Mouse (Mus musculus) bone marrow, adult 2 months (tissue): ENCODE measurements around the gene Arhgap15. TPM values are rescaled to one million over a fixed set of nuclear protein-coding genes. Genes with fewer than 3 reads are reported as not detected.

Source experiments
- H3K27ac ChIP-seq: fragments of 200-500 bp; 2 replicates; pipeline ENCODE4 v1.5.1; 2012; ENCODE audit warnings: low read depth, mild to moderate bottlenecking, control low read depth, inconsistent platforms, low read length; ENCODE audit not compliant: control insufficient read depth, poor library complexity, insufficient read depth
- H3K4me1 ChIP-seq: fragments of 200-500 bp; 2 replicates; pipeline ENCODE4 v1.6.1; 2011; ENCODE audit warnings: low read length; ENCODE audit not compliant: control insufficient read depth, insufficient read depth
- H3K4me3 ChIP-seq: fragments of 200-500 bp; replicated peaks from 2 replicates; pipeline ENCODE3; 2011; ENCODE audit warnings: mild to moderate bottlenecking, low read depth, low read length, control low read depth; ENCODE audit not compliant: control insufficient read depth
- CTCF ChIP-seq: fragments of 200-500 bp; IDR thresholded peaks from 2 replicates; pipeline ENCODE4 v1.5.1; 2011; ENCODE audit warnings: low read length, control low read depth; ENCODE audit not compliant: control insufficient read depth, insufficient read depth
- POLR2A ChIP-seq: fragments of 200-500 bp; IDR thresholded peaks from 2 replicates; pipeline ENCODE4 v1.6.1; 2011; ENCODE audit warnings: low read depth, mild to moderate bottlenecking, control low read depth, low read length, borderline replicate concordance; ENCODE audit not compliant: control insufficient read depth
- WGBS: fragments of 180-500 bp; shearing (Covaris S2); methylation state at CpG from one replicate; pipeline ENCODE4 v1.1.7; 2018; 5-methylcytosine and 5-hydroxymethylcytosine counted together
- polyA plus RNA-seq: library from polyadenylated mRNA; stranded (reverse); fragments of >200 nt; gene quantifications from 2 replicates; pipeline ENCODE4 v1.2.4, GENCODE M21; 2011; ENCODE audit warnings: low replicate concordance; ENCODE audit not compliant: missing spikeins, insufficient read depth, insufficient read length

Gene Arhgap15
- polyA plus RNA-seq, 1 experiment: 14.5 TPM

DNA sequence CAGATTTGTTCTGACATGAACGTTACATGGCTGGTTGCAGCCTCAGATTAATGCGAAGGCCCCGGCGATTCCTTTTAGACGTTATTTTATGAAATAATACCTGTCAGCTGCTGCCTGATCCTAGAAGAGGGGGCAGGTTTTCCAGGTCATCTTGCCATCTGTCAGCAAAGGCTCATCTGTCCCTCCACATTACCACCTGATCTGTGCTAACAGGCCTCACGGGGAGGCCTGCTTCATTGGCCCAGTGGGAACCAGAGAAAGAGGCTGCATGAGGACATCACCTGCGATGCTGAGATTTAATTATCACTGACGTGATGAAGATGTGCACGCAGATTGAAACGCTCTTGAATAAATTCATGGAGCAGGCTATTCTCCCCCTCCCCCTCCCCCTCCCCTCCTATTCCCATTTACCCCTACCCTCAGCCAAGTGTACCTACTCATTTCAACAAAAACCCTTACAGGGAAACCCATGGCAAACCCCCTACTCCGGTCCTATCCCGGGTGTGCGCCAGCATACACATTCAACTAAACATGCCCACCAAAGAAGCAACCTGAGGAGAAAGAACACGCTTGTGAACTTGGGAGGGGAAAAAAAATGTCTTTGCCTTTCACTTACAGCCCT lies 268.9 kb downstream of the Arhgap15 start:
- H3K27ac ChIP-seq: no peak overlapping the region
- WGBS: 89% methylated on average over 14 of the region's 14 CpGs
- TF ChIP-seq POLR2A (no peak), CTCF (no peak)

DNA sequence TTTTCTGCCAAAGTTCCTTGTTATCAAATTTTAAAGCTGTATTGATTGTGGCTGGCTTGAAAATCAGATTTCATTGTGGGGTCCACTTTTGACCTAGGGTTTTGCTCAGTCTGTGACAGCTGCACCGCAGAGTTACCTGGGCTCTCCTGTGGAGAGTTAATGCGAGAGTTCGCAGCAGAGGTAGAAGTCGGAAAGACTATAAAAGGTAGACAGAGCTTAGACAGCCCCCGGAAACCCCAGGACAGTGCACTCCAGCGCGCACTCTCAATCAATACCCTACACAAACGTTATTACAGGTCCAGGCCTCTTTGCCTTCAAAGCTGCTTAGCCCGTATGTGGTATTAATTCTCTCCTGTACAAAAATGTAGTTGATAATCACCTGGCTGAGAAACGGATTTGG lies 269.4 kb downstream of the Arhgap15 start:
- Histone ChIP-seq H3K27ac (no peak overlapping the region), H3K4me3 (no peak overlapping the region), H3K4me1 (no peaks in the 10 kb centered on the region)
- no peak for TF ChIP-seq CTCF
- no peak for TF ChIP-seq POLR2A
- 89% methylated on average over 10 of the region's 10 CpGs for WGBS

More for the DNA sequence above, 268.9 kb downstream of the Arhgap15 start:
- H3K4me3 ChIP-seq: no peak overlapping the region
- H3K4me1 ChIP-seq: no peaks in the 10 kb centered on the region

DNA sequence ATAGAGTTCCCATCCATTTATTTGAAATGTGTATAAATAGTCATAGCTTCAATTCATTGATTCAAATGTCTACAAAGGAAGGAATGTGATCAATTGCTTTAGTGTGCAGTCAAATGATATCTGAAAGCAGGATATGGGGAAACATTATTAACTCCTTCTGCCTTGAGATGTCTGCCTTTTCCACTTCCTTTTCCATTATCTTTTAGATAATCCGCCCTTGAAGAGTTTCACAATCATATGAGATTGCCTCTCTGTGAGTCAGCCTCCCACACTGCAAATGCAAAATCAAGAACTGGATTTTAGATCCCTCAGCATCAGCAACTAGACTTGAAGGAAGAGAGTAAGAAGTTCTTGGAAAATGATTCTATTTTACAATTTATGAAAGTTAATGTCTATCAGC lies 276.1 kb downstream of the Arhgap15 start:
- 33% methylated on average over 1 of the region's 1 CpGs for WGBS
- no peak overlapping the region for H3K4me3 ChIP-seq
- H3K4me1 ChIP-seq: no peaks in the 10 kb centered on the region
- TF ChIP-seq CTCF (no peak), POLR2A (no peak)
- H3K27ac ChIP-seq: no peak overlapping the region

DNA sequence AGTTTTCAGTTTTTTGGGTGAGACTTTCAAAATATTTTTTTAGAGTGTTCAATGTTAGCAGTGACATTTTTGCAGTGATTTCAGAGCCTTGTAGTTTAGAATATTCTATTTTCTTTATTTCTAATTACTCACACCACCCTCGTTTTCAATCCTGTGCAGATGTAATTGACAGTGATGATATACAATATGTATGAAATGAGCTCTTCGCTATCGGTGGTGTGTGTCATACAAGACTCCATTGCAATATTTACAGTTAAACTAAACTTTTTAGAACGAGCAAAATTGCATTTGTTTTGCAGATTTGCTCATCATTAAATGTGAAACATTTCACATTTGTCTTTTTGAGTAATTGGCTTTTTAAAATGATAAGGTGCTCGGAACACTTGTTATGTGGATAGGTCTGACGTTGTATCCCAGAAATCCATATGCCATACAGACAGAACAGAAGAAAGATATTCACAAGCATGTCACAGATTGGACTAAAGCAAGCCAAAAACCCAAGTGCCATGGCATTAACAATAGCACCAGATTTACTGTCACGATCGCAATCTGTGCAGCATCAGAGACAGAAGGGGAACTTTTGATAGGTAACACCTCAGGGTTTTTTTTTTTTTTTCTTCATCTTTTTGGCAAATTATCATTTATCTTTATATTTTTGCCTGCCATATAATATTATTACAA lies 280.6 kb downstream of the Arhgap15 start:
- TF ChIP-seq CTCF: no peak
- TF ChIP-seq POLR2A: no peak
- Histone ChIP-seq H3K4me3 (no peak overlapping the region), H3K4me1 (no peaks in the 10 kb centered on the region), H3K27ac (no peak overlapping the region)
- 86% methylated on average over 8 of the region's 8 CpGs for WGBS

DNA sequence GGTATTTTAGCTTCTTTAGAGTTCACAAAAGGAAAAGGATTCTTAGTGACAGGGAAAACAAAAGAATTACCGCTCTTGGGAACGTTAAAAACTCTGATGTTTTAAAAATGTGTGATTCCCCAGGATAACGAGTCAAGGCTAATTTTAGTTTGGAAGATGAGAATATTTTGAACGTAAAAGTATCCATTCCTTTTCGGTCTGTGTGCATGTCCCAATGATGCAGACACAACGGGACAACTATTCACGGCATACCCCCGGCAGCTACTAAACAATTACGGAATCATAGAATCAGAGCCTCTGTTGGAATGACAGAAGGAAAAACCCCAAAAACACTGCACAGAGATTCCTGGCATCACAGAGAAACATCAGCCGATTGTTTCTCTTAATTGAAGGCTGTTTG lies 281.2 kb downstream of the Arhgap15 start:
- Histone ChIP-seq H3K4me1 (no peaks in the 10 kb centered on the region), H3K4me3 (no peak overlapping the region), H3K27ac (no peak overlapping the region)
- 90% methylated on average over 10 of the region's 10 CpGs for WGBS
- no peak for TF ChIP-seq POLR2A
- TF ChIP-seq CTCF: no peak

DNA sequence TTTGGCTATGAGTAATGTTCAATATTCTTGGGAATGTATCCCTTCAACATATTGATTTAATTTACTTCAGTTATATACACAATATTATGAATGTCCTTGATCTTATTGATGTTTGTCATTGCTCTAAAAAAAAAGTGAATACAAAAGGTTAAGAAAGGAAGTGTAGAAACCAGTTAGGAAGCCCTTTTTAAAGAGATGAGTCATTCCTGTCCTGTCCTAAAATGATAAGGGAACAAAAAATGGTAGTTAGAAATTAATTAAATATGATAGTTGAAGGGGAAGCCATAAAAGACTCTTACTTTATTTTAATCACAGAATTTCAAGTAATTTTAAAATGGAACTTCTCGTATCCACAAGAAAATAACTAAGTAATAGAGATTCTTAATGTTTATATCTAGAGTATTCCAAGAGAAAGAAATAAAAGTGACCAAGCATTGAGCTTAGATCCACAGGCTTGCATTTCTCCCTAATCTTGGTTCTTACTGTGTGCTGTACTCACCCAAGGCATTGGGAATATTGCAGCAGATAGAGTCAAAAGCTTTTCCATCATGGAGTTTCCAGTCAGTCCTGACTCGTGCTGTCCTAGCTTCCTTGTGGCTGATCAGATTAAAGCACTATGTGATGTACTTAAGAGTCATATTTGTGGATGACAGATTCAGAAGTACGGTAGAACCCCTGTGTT lies 291.0 kb downstream of the Arhgap15 start:
- TF ChIP-seq POLR2A: no peak
- TF ChIP-seq CTCF: no peak
- Histone ChIP-seq H3K4me3 (no peak overlapping the region), H3K4me1 (no peaks in the 10 kb centered on the region), H3K27ac (no peak overlapping the region)
- 84% methylated on average over 3 of the region's 3 CpGs for WGBS

DNA sequence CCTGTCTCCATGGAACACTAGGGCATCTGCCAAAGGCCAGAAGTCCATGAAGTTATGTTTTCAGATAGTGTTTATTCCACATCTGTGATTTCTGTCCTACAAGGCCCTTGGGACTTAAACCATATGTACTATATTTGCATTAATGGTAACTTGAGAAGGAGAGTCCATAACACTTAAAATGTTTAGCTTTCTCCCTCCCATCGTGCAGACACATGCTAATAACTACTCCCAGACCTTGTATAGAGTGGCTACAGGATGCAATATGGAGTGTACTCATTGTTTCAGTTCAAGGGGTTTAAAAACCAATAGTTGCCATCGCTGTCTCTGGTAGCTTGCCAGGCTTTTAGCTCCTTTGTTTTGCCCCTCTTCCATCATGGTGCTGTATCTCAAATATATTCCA lies 295.5 kb downstream of the Arhgap15 start:
- H3K4me1 ChIP-seq: no peaks in the 10 kb centered on the region
- TF ChIP-seq CTCF (no peak), POLR2A (no peak)
- H3K4me3 ChIP-seq: no peak overlapping the region
- no peak overlapping the region for H3K27ac ChIP-seq
- 73% methylated on average over 2 of the region's 2 CpGs for WGBS

DNA sequence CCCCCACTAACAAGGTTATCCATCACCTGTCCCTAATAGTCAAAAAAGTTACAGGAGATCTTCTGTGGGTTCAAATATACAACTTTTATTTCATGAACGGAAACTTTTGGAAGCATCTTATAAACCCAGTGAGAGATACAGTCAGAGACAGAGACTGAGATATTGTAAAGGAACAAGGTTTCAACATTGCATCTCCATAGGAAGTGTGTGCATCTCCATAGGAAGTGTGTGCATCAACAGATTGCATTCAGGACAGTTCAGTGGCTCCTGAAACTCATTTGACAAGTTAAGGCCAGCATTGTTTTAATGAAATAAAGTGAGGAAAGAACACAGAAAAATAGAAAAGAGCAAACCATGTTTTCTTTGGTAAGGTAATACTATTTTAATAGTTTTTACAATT lies 296.0 kb downstream of the Arhgap15 start:
- Histone ChIP-seq H3K27ac (no peak overlapping the region), H3K4me3 (no peak overlapping the region), H3K4me1 (no peaks in the 10 kb centered on the region)
- WGBS: 94% methylated on average over 1 of the region's 1 CpGs
- TF ChIP-seq CTCF (no peak), POLR2A (no peak)

DNA sequence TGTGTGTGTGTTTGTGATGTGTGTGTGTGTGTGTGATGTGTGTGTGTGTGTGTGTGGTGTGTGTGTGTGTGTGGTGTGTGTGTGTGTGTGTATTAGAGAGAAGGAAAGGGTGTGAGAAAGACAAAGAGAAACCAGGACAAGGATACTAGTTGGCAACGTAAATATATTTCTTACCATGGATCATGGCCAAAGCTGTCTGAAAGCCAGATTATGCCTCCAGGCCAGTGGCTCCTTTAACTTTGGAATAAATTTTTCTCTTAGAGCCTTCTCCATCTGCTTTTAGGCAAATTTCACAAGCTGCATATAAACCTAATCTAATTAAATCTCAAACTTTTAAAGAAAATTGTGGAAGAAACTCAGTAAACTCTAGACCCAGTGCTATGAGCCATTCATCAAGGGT lies 296.6 kb downstream of the Arhgap15 start:
- no peaks in the 10 kb centered on the region for H3K4me1 ChIP-seq
- 89% methylated on average over 1 of the region's 1 CpGs for WGBS
- TF ChIP-seq POLR2A: no peak
- TF ChIP-seq CTCF: no peak

More for the DNA sequence above, 296.6 kb downstream of the Arhgap15 start:
- Histone ChIP-seq H3K27ac (no peak overlapping the region), H3K4me3 (no peak overlapping the region)
